Mouse (Mus musculus): Measurements from ENCODE around the gene 1700092M07Rik. TPM values are rescaled to one million over a fixed set of nuclear protein-coding genes. Genes with fewer than 3 reads are reported as not detected.

1700092M07Rik gene
- 1.6 and 3.2 TPM in 2 replicates for polyA plus RNA-seq (2012; rRNA removed)
- polyA plus RNA-seq (2014; fragmentation: Nextera tagmentation; extraction: Ambion mirVana) = 1.6 and 2.1 TPM in 2 replicates

- ATAC-seq (ENCODE audit: low FRiP score, low read depth) (no peak), DNase-seq (ENCODE audit: low spot score) (no peak)
- H3K4me2 ChIP-seq (replicated peaks; ENCODE audit: low read depth, low read length, severe bottlenecking) = peak within 1 kb of the TSS; percentile 61
- H3K4me1 ChIP-seq (ENCODE audit: control insufficient read depth, insufficient read depth, low read length) = peaks cover 19% of the 10 kb centered on the region
- no peak for TF ChIP-seq POLR2A (IDR thresholded peaks at IDR 0.05; ENCODE audit: borderline replicate concordance, extremely low read depth, insufficient read depth, insufficient read length)
- no peaks in the 10 kb centered on the region for H3K9me3 ChIP-seq (ENCODE audit: control insufficient read depth, low read length)
- H3K27me3 ChIP-seq (ENCODE audit: control insufficient read depth, insufficient read depth, low read length) = no peaks in the 10 kb centered on the region
- WGBS = 64% methylated on average over 14 of the region's 14 CpGs
- H3K4me3 ChIP-seq (replicated peaks; ENCODE audit: low read length) = peak within 1 kb of the TSS; percentile 96
- peak within 1 kb of the TSS; percentile 88 for H3K9ac ChIP-seq (ENCODE audit: low read depth, low read length, severe bottlenecking)
- peak within 1 kb of the TSS; percentile 97 for H3K27ac ChIP-seq (replicated peaks; ENCODE audit: low read depth, low read length)
- H3K36me3 ChIP-seq (ENCODE audit: control insufficient read depth, insufficient read depth, low read length) = peaks cover 65% of the 10 kb centered on the region
These were observed at the start of gene 1700092M07Rik for GRCm38 (mm10) chr19:8740603-8741002. Gene 1700092M07Rik (plus strand): TSS chr19:8740718.

DNA sequence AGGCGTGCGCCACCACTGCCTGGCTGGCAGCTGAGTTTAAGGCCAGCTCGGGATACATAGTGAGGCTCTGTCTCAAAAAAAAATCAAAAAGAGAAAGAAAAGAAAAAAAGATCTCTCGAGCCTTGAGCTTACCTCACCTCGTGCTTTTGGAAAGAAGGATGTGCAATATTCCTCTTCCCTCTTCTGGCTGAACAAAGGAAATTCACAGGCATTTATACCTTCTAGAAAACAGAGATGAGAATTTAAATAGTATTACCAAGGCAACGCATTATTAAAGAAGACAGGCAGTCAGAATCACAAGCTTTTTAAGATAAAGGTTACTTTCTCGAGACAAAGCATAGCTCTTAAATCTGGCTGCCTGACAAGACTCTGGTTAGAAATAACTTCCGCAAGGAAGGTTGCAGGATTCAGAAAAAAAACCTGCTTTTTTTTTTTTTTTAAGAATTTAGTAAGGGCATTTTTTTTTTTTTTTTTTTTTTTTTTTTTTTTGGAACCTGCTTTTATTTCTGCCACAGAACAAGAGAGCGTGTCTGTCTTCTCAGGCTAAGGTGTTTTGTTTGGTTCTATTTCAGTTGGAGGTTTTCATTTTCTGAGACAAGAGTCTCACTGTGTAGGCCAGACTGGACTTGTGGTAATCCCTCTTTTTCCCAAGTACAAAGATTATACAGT lies 48.5 kb upstream of the 1700092M07Rik start:
- WGBS = 69% methylated on average over 9 of the region's 9 CpGs
- Histone ChIP-seq H3K9me3 (ENCODE audit: control insufficient read depth, low read length) (no peaks in the 10 kb centered on the region), H3K4me2 (replicated peaks; ENCODE audit: low read depth, low read length, severe bottlenecking) (no peak overlapping the region), H3K4me3 (replicated peaks; ENCODE audit: low read length) (no peak overlapping the region), H3K4me1 (ENCODE audit: control insufficient read depth, insufficient read depth, low read length) (no peaks in the 10 kb centered on the region), H3K36me3 (ENCODE audit: control insufficient read depth, insufficient read depth, low read length) (no peaks in the 10 kb centered on the region), H3K27ac (replicated peaks; ENCODE audit: low read depth, low read length) (no peak overlapping the region), H3K27me3 (ENCODE audit: control insufficient read depth, insufficient read depth, low read length) (no peaks in the 10 kb centered on the region), H3K9ac (ENCODE audit: low read depth, low read length, severe bottlenecking) (no peak overlapping the region)
- ATAC-seq (ENCODE audit: low FRiP score, low read depth) (no peak), DNase-seq (ENCODE audit: low spot score) (no peak)
- no peak for TF ChIP-seq POLR2A (IDR thresholded peaks at IDR 0.05; ENCODE audit: borderline replicate concordance, extremely low read depth, insufficient read depth, insufficient read length)

- Histone ChIP-seq H3K36me3 (ENCODE audit: control insufficient read depth, insufficient read depth, low read length) (no peaks in the 10 kb centered on the region), H3K9ac (ENCODE audit: low read depth, low read length, severe bottlenecking) (no peak overlapping the region), H3K4me3 (replicated peaks; ENCODE audit: low read length) (no peak overlapping the region), H3K27me3 (ENCODE audit: control insufficient read depth, insufficient read depth, low read length) (no peaks in the 10 kb centered on the region), H3K9me3 (ENCODE audit: control insufficient read depth, low read length) (no peaks in the 10 kb centered on the region), H3K4me1 (ENCODE audit: control insufficient read depth, insufficient read depth, low read length) (no peaks in the 10 kb centered on the region), H3K27ac (replicated peaks; ENCODE audit: low read depth, low read length) (no peak overlapping the region), H3K4me2 (replicated peaks; ENCODE audit: low read depth, low read length, severe bottlenecking) (no peak overlapping the region)
- TF ChIP-seq POLR2A (IDR thresholded peaks at IDR 0.05; ENCODE audit: borderline replicate concordance, extremely low read depth, insufficient read depth, insufficient read length) = no peak
- no peak for DNase-seq (ENCODE audit: low spot score)
- ATAC-seq (ENCODE audit: low FRiP score, low read depth) = no peak
- 70% methylated on average over 5 of the region's 5 CpGs for WGBS
These were observed 47.8 kb upstream of the 1700092M07Rik start for GRCm38 (mm10) chr19:8692740-8693139.

DNA sequence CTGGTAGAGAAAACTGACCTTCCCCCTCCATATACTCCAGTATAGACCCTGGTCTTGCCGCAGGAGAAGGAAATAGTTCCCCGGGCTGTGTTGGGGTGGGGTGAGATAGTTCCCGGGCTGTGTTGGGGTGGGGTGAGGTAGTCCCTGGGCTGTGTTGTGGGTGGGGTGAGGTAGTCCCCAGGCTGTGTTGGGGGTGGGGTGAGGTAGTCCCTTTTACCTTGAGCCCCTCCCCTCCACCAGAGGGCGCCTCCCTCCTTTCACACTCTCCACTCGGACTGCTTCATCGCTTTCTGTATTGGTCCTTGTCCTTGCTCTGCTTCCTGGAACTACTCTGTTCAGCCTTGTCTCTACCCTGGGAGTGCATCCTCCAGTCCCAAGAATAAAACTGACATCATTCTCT lies 45.2 kb upstream of the 1700092M07Rik start:
- Histone ChIP-seq H3K9me3 (ENCODE audit: control insufficient read depth, low read length) (no peaks in the 10 kb centered on the region), H3K4me1 (ENCODE audit: control insufficient read depth, insufficient read depth, low read length) (no peaks in the 10 kb centered on the region), H3K27ac (replicated peaks; ENCODE audit: low read depth, low read length) (no peak overlapping the region), H3K9ac (ENCODE audit: low read depth, low read length, severe bottlenecking) (no peak overlapping the region), H3K36me3 (ENCODE audit: control insufficient read depth, insufficient read depth, low read length) (no peaks in the 10 kb centered on the region), H3K27me3 (ENCODE audit: control insufficient read depth, insufficient read depth, low read length) (no peaks in the 10 kb centered on the region), H3K4me2 (replicated peaks; ENCODE audit: low read depth, low read length, severe bottlenecking) (no peak overlapping the region), H3K4me3 (replicated peaks; ENCODE audit: low read length) (no peak overlapping the region)
- TF ChIP-seq POLR2A (IDR thresholded peaks at IDR 0.05; ENCODE audit: borderline replicate concordance, extremely low read depth, insufficient read depth, insufficient read length) = no peak
- ATAC-seq (ENCODE audit: low FRiP score, low read depth) = no peak
- DNase-seq (ENCODE audit: low spot score) = no peak
- 48% methylated on average over 6 of the region's 6 CpGs for WGBS

DNA sequence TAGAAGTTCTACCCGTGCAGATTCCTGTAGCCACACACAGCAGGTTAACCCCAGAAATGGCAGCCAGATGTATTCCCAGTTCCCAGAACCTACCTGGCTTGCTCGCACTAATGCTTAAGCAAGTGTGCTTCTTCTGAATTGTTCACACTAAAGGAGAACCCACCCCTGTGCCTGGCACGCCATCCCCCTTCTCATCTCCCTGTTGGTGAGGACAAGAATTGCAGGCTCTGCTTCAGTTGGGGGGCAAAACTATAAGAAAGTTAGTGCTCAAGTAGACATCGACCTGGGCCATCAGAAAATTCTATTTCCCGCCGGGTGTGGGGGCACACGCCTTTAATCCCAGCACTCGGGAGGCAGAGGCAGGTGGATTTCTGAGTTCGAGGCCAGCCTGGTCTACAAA lies 40.9 kb upstream of the 1700092M07Rik start:
- Histone ChIP-seq H3K27ac (replicated peaks; ENCODE audit: low read depth, low read length) (no peak overlapping the region), H3K9me3 (ENCODE audit: control insufficient read depth, low read length) (no peaks in the 10 kb centered on the region), H3K4me3 (replicated peaks; ENCODE audit: low read length) (no peak overlapping the region), H3K36me3 (ENCODE audit: control insufficient read depth, insufficient read depth, low read length) (no peaks in the 10 kb centered on the region), H3K4me1 (ENCODE audit: control insufficient read depth, insufficient read depth, low read length) (no peaks in the 10 kb centered on the region), H3K9ac (ENCODE audit: low read depth, low read length, severe bottlenecking) (no peak overlapping the region), H3K27me3 (ENCODE audit: control insufficient read depth, insufficient read depth, low read length) (no peaks in the 10 kb centered on the region), H3K4me2 (replicated peaks; ENCODE audit: low read depth, low read length, severe bottlenecking) (no peak overlapping the region)
- no peak for TF ChIP-seq POLR2A (IDR thresholded peaks at IDR 0.05; ENCODE audit: borderline replicate concordance, extremely low read depth, insufficient read depth, insufficient read length)
- no peak for ATAC-seq (ENCODE audit: low FRiP score, low read depth)
- 78% methylated on average over 9 of the region's 9 CpGs for WGBS
- DNase-seq (ENCODE audit: low spot score) = no peak

Measured in limb, embryonic 14.5 days (tissue).